28 mouse cellular contexts compared by ENCODE assay signal in the genomic region with DNA sequence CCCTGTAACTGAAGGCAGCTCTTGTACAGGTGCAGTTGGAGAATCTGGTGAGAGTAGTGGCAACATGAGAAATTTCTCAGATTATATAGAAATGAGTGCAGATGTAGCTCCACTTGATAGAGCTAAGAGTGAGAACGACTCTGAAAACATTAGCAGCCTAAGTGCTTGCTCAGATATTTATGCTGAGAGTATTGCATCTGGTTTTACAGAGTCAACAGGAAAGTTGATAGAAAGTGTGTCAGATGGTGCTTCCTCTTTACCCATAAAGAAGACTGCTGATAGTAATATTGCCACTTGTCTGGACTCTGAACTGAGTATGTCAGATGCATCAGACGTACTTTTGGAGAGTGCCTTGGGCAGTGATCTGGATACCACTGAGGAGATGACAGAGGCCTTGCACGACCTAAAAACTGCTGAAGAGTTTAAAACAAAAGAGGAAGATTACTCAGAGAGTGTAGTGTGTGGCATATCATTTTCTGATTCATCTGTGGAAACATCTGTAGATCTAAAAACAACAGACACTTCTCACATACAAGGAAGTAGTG. TPM values are rescaled to one million over a fixed set of nuclear protein-coding genes. Genes with fewer than 3 reads are reported as not detected.
DNase-seq lines count a peak whose midpoint lies in the region; ATAC-seq and TF ChIP-seq lines count a peak whose summit lies in the region.
"Had no signal": no experiment of that assay in that cellular context is flagged by ENCODE, and none has a peak within 500 bp of the region (broad histone marks: within the 10 kb centered on the region; RNA-seq: fewer than 3 reads in every experiment).

No protein-coding gene starts in this region.

- peaks cover 21% of the 10 kb centered on the region for H3K4me1 ChIP-seq in liver, adult 2 months (ENCODE audit: control insufficient read depth, insufficient read depth, low read length)
- no peaks in the 10 kb centered on the region for H3K4me1 ChIP-seq in liver, embryonic 12.5 days
- no peaks in the 10 kb centered on the region for H3K4me1 ChIP-seq in testis, adult 2 months (ENCODE audit: control insufficient read depth, insufficient read depth, low read length)
- peaks cover 7 to 8% of the 10 kb centered on the region in 2 experiments for H3K4me1 ChIP-seq in MEL (ENCODE audit: control insufficient read depth in 1 of 2, insufficient read depth in 2 of 2, low read length in 2 of 2)
- H3K4me1 ChIP-seq: embryonic facial prominence, embryonic 12.5 days; embryonic facial prominence, embryonic 15.5 days; heart, embryonic 12.5 days; heart, embryonic 15.5 days had no signal

- H3K9ac ChIP-seq in liver, adult 2 months (ENCODE audit: low read depth, low read length) = no peak overlapping the region
- H3K9ac ChIP-seq in liver, embryonic 12.5 days = no peak overlapping the region
- H3K9ac ChIP-seq in MEL (ENCODE audit: control insufficient read depth, low read depth, low read length, poor library complexity, severe bottlenecking) = no peak overlapping the region
- H3K9ac ChIP-seq: embryonic facial prominence, embryonic 12.5 days; embryonic facial prominence, embryonic 15.5 days; forebrain, postnatal 0 days; heart, embryonic 12.5 days; heart, embryonic 15.5 days; hindbrain, embryonic 14.5 days had no signal

- H3K27me3 ChIP-seq in liver, adult 2 months (ENCODE audit: control insufficient read depth, insufficient read depth, low read length) = no peaks in the 10 kb centered on the region
- no peaks in the 10 kb centered on the region for H3K27me3 ChIP-seq in liver, embryonic 12.5 days (replicated peaks)
- no peaks in the 10 kb centered on the region for H3K27me3 ChIP-seq in testis, adult 2 months (ENCODE audit: control insufficient read depth, insufficient read depth, low read length)
- H3K27me3 ChIP-seq in MEL (ENCODE audit: control insufficient read depth in 1 of 2, insufficient read depth in 2 of 2, low read length in 2 of 2) = no peaks in the 10 kb centered on the region
- H3K27me3 ChIP-seq: embryonic facial prominence, embryonic 12.5 days; embryonic facial prominence, embryonic 15.5 days; heart, embryonic 12.5 days; heart, embryonic 15.5 days had no signal

- H3K4me2 ChIP-seq in liver, embryonic 12.5 days = no peak overlapping the region
- H3K4me2 ChIP-seq: embryonic facial prominence, embryonic 12.5 days; embryonic facial prominence, embryonic 15.5 days; heart, embryonic 12.5 days; heart, embryonic 15.5 days; hindbrain, embryonic 14.5 days had no signal

- H3K4me3 ChIP-seq in liver, adult 2 months (ENCODE audit: insufficient read depth, low read depth, low read length) = no peak overlapping the region
- no peak overlapping the region for H3K4me3 ChIP-seq in liver, embryonic 12.5 days
- H3K4me3 ChIP-seq in testis, adult 2 months (ENCODE audit: control insufficient read depth, low read depth, low read length) = peak overlapping the region; percentile 43; the same call in 1 of the 2 replicates
- H3K4me3 ChIP-seq in MEL (ENCODE audit: control insufficient read depth in 1 of 2, insufficient read depth in 1 of 2, low read depth in 2 of 2, low read length in 2 of 2) (no peak overlapping the region), macrophage (ENCODE audit: inconsistent target) (no peak overlapping the region)
- H3K4me3 ChIP-seq: embryonic facial prominence, embryonic 12.5 days; embryonic facial prominence, embryonic 15.5 days; gastrocnemius, adult 2 months; heart, embryonic 12.5 days; heart, embryonic 15.5 days had no signal

- WGBS in liver, adult 2 months = 66% methylated on average over 3 of the region's 3 CpGs
- 59% methylated on average over 3 of the region's 3 CpGs for WGBS in liver, embryonic 12.5 days (ENCODE audit: insufficient replicate concordance)
- WGBS in macrophage (ENCODE audit: missing documents) = 25% methylated on average over 3 of the region's 3 CpGs

- peak in 1 of 2 experiments; percentile 32; a peak in 2 of 4 replicates for TF ChIP-seq EP300 in MEL (IDR thresholded peaks at IDR 0.05; ENCODE audit: low read depth in 1 of 2, low read length in 2 of 2)

- H3K9me3 ChIP-seq in liver, embryonic 12.5 days (replicated peaks) = no peaks in the 10 kb centered on the region
- no peaks in the 10 kb centered on the region for H3K9me3 ChIP-seq in MEL (replicated peaks; ENCODE audit: insufficient read depth, low read length)
- H3K9me3 ChIP-seq: embryonic facial prominence, embryonic 12.5 days; embryonic facial prominence, embryonic 15.5 days; G1E; heart, embryonic 12.5 days; heart, embryonic 15.5 days had no signal

- H3K79me2 ChIP-seq in liver, adult 2 months (ENCODE audit: control insufficient read depth, insufficient read depth, low read length) = peaks cover 16% of the 10 kb centered on the region
- H3K79me2 ChIP-seq in MEL (ENCODE audit: control insufficient read depth, insufficient read depth, low read length, poor library complexity) (peaks cover 8% of the 10 kb centered on the region; the same call in 1 of the 2 replicates), macrophage (ENCODE audit: inconsistent target) (peaks cover 75% of the 10 kb centered on the region)

- H3K36me3 ChIP-seq in liver, adult 2 months (ENCODE audit: control insufficient read depth, insufficient read depth, low read length) = no peaks in the 10 kb centered on the region; the same call in 1 of the 2 replicates
- peaks cover 30% of the 10 kb centered on the region for H3K36me3 ChIP-seq in liver, embryonic 12.5 days
- peaks cover 2% of the 10 kb centered on the region; the same call in 1 of the 2 replicates for H3K36me3 ChIP-seq in testis, adult 2 months (ENCODE audit: control insufficient read depth, insufficient read depth, low read length)
- H3K36me3 ChIP-seq in MEL (ENCODE audit: control insufficient read depth in 1 of 2, insufficient read depth in 2 of 2, low read length in 2 of 2) = peaks cover 10 to 14% of the 10 kb centered on the region in 2 experiments
- H3K36me3 ChIP-seq in macrophage (ENCODE audit: inconsistent target) = no peaks in the 10 kb centered on the region

- 0 out of 2 replicates have a peak overlapping the region, but pooled peaks have one; percentile 41 for H3K27ac ChIP-seq in liver, adult 2 months (replicated peaks; ENCODE audit: insufficient read depth, low read depth, low read length)
- H3K27ac ChIP-seq in liver, embryonic 12.5 days = no peak overlapping the region
- no peak overlapping the region for H3K27ac ChIP-seq in testis, adult 2 months (ENCODE audit: control insufficient read depth, insufficient read depth, low read depth, low read length)
- no peak overlapping the region for H3K27ac ChIP-seq in MEL (ENCODE audit: control insufficient read depth, low read depth, low read length)
- peak overlapping the region; percentile 79 for H3K27ac ChIP-seq in macrophage
- H3K27ac ChIP-seq: embryonic facial prominence, embryonic 12.5 days; embryonic facial prominence, embryonic 15.5 days; gastrocnemius, adult 2 months; heart, embryonic 15.5 days; hindbrain, embryonic 14.5 days; hindbrain, postnatal 0 days had no signal

- TF ChIP-seq CTCF in liver, adult 2 months (IDR thresholded peaks at IDR 0.05; ENCODE audit: low read depth, low read length) = no peak
- no peak for TF ChIP-seq CTCF in testis, adult 2 months (IDR thresholded peaks at IDR 0.05; ENCODE audit: control insufficient read depth, insufficient read depth, insufficient replicate concordance, low read depth, low read length)
- no peak for TF ChIP-seq CTCF in MEL (IDR thresholded peaks at IDR 0.05 in 2 of 3, conservative IDR thresholded peaks at IDR 0.05 in 1 of 3; ENCODE audit: control insufficient read depth in 1 of 3, insufficient read depth in 1 of 3, low read depth in 2 of 3, low read length in 3 of 3, poor library complexity in 1 of 3, severe bottlenecking in 1 of 3)

- no peak for TF ChIP-seq RAD21 in MEL (IDR thresholded peaks at IDR 0.05; ENCODE audit: low read depth, low read length)

- DNase-seq in liver, adult 2 months (ENCODE audit: extremely low read depth, low read depth, low spot score) = no peak
- DNase-seq in testis, postnatal 10 days (ENCODE audit: low spot score) = no peak
- DNase-seq in MEL (ENCODE audit: low read depth, low spot score) = peak; percentile 35
- DNase-seq in urinary bladder, postnatal 4 days (ENCODE audit: low spot score in 2 of 2) = no peak
- no peak for DNase-seq in layer of hippocampus, adult 18-20 months (ENCODE audit: low spot score in 2 of 2)
- DNase-seq: adrenal gland, adult 2 months; adrenal gland, postnatal 14 days; cerebellum, adult 2 months; cerebellum, adult 9-11 months; cerebellum, postnatal 25 days; forebrain, postnatal 0 days; gastrocnemius, adult 2 months; gastrocnemius, postnatal 14 days; heart, postnatal 14 days; heart, postnatal 4 days had no signal

- TF ChIP-seq POLR2A in liver, adult 2 months (IDR thresholded peaks at IDR 0.05; ENCODE audit: extremely low read depth, insufficient read depth, low read length) = no peak
- TF ChIP-seq POLR2A in testis, adult 2 months (IDR thresholded peaks at IDR 0.05; ENCODE audit: control insufficient read depth, low read depth, low read length) = no peak
- TF ChIP-seq POLR2A in MEL (IDR thresholded peaks at IDR 0.05; ENCODE audit: control insufficient read depth in 1 of 2, insufficient read depth in 1 of 2, low read depth in 1 of 2, low read length in 2 of 2, poor library complexity in 1 of 2) = no peak

- ATAC-seq in liver, embryonic 12.5 days = no peak
- ATAC-seq: forebrain, embryonic 14.5 days; forebrain, postnatal 0 days; hindbrain, postnatal 0 days; inflammation-experienced regulatory T-cells, adult 6 months had no signal

RNA-seq across cellular contexts. Expression of gene R3hcc1l, which starts 45.2 kb away (rescaled TPM):
- 11.9 and 14.7 TPM in 2 replicates for total RNA-seq in liver, adult 2 months (2014; rRNA removed)
- polyA plus RNA-seq in liver, adult 2 months (2012; rRNA removed) = 2.4 TPM in 2 replicates
- 13.9 and 15.7 TPM in 2 replicates for polyA plus RNA-seq in liver, embryonic 12.5 days (2016; fragmentation: Nextera tagmentation; extraction: Ambion mirVana)
- 5.6 and 7.0 TPM in 2 replicates for polyA plus RNA-seq in testis, adult 2 months (2012; rRNA removed)
- 12.9 and 14.8 TPM in 2 replicates for total RNA-seq in MEL (2012; rRNA removed)
- 100 to 1,000 TPM in 1 of 2 experiments, 10 to 100 TPM in 1; 21.5 to 119 TPM for polyA plus RNA-seq in MEL (2012; ENCODE audit: insufficient read depth in 1 of 2, insufficient read length in 2 of 2, low read depth in 1 of 2, low replicate concordance in 2 of 2, missing spikeins in 1 of 2)
- total RNA-seq in macrophage (2018; cell fraction: chromatin; rRNA removed) = 100 to 1,000 TPM in 13 of 26 experiments, 10 to 100 TPM in 13; 64.3 to 363 (median 99.7) TPM
- 10 to 100 TPM; 20.2 to 48.6 (median 25.5) TPM for total RNA-seq in macrophage (2018; cell fraction: cytosol; rRNA removed)
- 100 to 1,000 TPM in 1 of 26 experiments, 10 to 100 TPM in 25; 28.5 to 103 (median 63.8) TPM for total RNA-seq in macrophage (2018; cell fraction: nucleus; rRNA removed)
- polyA plus RNA-seq in macrophage (2018) = 23.8 to 42.0 TPM (median 33.8 TPM) in 3 replicates
- total RNA-seq in layer of hippocampus, adult 18-20 months (2021) = 10 to 100 TPM; 26.4 to 29.5 TPM

RNA-seq across cellular contexts. Expression of gene Loxl4, which starts 48.8 kb away (rescaled TPM):
- total RNA-seq in liver, adult 2 months (2014; rRNA removed) = 0.74 and 1.1 TPM in 2 replicates
- 2.3 and 4.3 TPM in 2 replicates for polyA plus RNA-seq in liver, adult 2 months (2012; rRNA removed)
- 0.08 and 0.11 TPM in 2 replicates for polyA plus RNA-seq in liver, embryonic 12.5 days (2016; fragmentation: Nextera tagmentation; extraction: Ambion mirVana)
- polyA plus RNA-seq in testis, adult 2 months (2012; rRNA removed) = 0.25 and 0.47 TPM in 2 replicates
- total RNA-seq in MEL (2012; rRNA removed) = 0.04 TPM in 1 of 2 replicates, not detected in the other
- under 1 TPM in 1 of 2 experiments, not detected in 1; 0.03 TPM for polyA plus RNA-seq in MEL (2012; ENCODE audit: insufficient read depth in 1 of 2, insufficient read length in 2 of 2, low read depth in 1 of 2, low replicate concordance in 2 of 2, missing spikeins in 1 of 2)
- under 1 TPM in 4 of 26 experiments, not detected in 22; 0.34 to 0.62 (median 0.42) TPM for total RNA-seq in macrophage (2018; cell fraction: chromatin; rRNA removed)
- total RNA-seq in macrophage (2018; cell fraction: cytosol; rRNA removed) = under 1 TPM in 8 of 26 experiments, not detected in 18; 0.04 to 0.14 (median 0.05) TPM
- total RNA-seq in macrophage (2018; cell fraction: nucleus; rRNA removed) = under 1 TPM in 2 of 26 experiments, not detected in 24; 0.15 to 0.38 TPM
- polyA plus RNA-seq in macrophage (2018) = not detected in 3 replicates
- total RNA-seq in layer of hippocampus, adult 18-20 months (2021) = under 1 TPM; 0.13 to 0.17 TPM
- total RNA-seq: common myeloid progenitor, adult 5-6 weeks; G1E had no signal
- polyA plus RNA-seq: G1E; hindbrain, postnatal 0 days had no signal

Comparison
In these comparisons a context has a peak if more than half of its experiments do, and no peak if none do; other contexts are left out.
1. H3K27ac ChIP-seq: peak in liver, adult 2 months (single experiment) and macrophage (single experiment); none in liver, embryonic 12.5 days (single experiment), testis, adult 2 months (single experiment) and MEL (single experiment).